ENCODE assay signal across 20 mouse cellular contexts in the genomic region with DNA sequence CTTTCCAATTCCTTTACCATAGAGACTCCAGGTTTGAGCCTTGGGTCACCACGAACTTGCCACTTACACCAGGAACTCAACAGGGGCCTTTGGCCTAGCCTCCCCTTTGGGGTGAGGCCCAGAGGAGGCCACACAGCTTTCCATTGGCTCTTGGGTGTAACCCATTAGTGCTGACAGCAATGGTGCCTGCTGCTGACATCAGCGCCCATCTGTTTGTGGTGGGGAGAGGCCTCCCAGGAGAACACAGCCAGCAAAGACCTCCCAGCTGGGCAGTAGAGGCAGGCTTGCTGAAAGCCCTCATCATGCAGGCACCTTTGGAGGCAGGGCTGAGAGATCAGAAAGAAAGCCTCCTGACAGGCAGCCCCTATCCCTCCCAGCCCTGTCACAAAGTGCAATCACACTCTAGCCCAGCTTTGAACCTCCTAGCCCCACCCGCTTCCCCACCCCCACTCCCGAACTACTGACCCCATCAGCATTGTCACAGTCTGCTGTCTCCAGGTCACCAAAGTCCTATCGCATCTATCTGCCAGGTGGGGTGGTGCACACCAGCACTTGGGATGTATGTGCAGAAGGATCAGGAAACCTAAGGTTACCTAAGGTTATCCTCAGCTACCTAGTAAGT.
"Had no signal": no experiment of that assay in that cellular context is flagged by ENCODE, and none has a peak within 500 bp of the region (broad histone marks: within the 10 kb centered on the region; RNA-seq: fewer than 3 reads in every experiment).

No protein-coding gene starts in this region.

- H3K4me1 ChIP-seq: limb, embryonic 15.5 days; midbrain, embryonic 13.5 days had no signal

- H3K4me3 ChIP-seq: kidney, embryonic 15.5 days; limb, embryonic 12.5 days; limb, embryonic 15.5 days; liver, embryonic 15.5 days; midbrain, embryonic 13.5 days had no signal

- DNase-seq: kidney, adult 11 months; kidney, adult 8-10 months; kidney, postnatal 10 days; kidney, postnatal 36 days; left cerebral cortex, postnatal 4 days; lung, embryonic 14.5 days; lung, postnatal 10 days; lung, postnatal 4 days; right cerebral cortex, adult 18-20 months; right cerebral cortex, postnatal 14 days; right cerebral cortex, postnatal 4 days; thymus, adult 2 months; thymus, postnatal 25 days had no signal

- H3K9me3 ChIP-seq: kidney, embryonic 15.5 days; limb, embryonic 12.5 days; limb, embryonic 15.5 days; liver, embryonic 15.5 days; midbrain, embryonic 13.5 days had no signal

- H3K27ac ChIP-seq: kidney, embryonic 15.5 days; limb, embryonic 12.5 days; limb, embryonic 15.5 days; liver, embryonic 15.5 days; midbrain, embryonic 13.5 days; stomach, postnatal 0 days had no signal

- H3K9ac ChIP-seq: kidney, embryonic 15.5 days; limb, embryonic 12.5 days; limb, embryonic 15.5 days; liver, embryonic 15.5 days; lung, embryonic 14.5 days; midbrain, embryonic 13.5 days had no signal

- H3K36me3 ChIP-seq: kidney, embryonic 15.5 days; limb, embryonic 12.5 days; limb, embryonic 15.5 days; liver, embryonic 15.5 days; midbrain, embryonic 13.5 days had no signal

- ATAC-seq: midbrain, embryonic 13.5 days; midbrain, embryonic 16.5 days had no signal

- H3K27me3 ChIP-seq: kidney, embryonic 15.5 days; limb, embryonic 12.5 days; limb, embryonic 15.5 days; midbrain, embryonic 13.5 days had no signal

- H3K4me2 ChIP-seq: kidney, embryonic 15.5 days; limb, embryonic 12.5 days; limb, embryonic 15.5 days; liver, embryonic 15.5 days; lung, embryonic 14.5 days; midbrain, embryonic 13.5 days had no signal
